ENCODE assay signal across 16 mouse cellular contexts in the genomic region with DNA sequence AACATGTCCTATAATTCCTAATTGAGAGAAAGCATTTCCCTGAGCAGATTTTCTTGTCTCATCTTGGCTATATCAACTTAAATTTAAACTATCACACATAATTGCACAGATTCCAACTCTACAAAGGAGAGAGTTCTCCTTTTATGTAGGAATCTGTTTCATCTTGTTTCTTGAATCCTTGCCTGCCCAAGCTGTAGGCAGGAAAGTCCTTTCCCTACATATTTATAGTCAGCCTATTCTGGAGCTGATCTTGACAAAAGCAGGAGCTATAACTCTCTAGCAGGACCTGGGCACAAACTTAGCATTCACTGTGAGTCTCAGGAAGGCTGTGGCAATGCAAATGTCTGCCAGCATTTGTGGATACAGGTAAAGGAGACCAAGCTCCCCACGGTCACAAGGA.
"Had no signal": no experiment of that assay in that cellular context is flagged by ENCODE, and none has a peak within 500 bp of the region (broad histone marks: within the 10 kb centered on the region; RNA-seq: fewer than 3 reads in every experiment).

No protein-coding gene starts in this region.

- H3K4me1 ChIP-seq: neural tube, embryonic 12.5 days; neural tube, embryonic 13.5 days; neural tube, embryonic 15.5 days; stomach, embryonic 15.5 days had no signal

- H3K4me3 ChIP-seq: neural tube, embryonic 12.5 days; neural tube, embryonic 13.5 days; neural tube, embryonic 15.5 days; stomach, embryonic 15.5 days had no signal

- DNase-seq: retina, postnatal 1 day; right cerebral cortex, adult 18-20 months; right cerebral cortex, postnatal 14 days; right cerebral cortex, postnatal 25 days; right cerebral cortex, postnatal 4 days; spleen, adult 18-20 months; thymus, adult 18-20 months; thymus, adult 2 months; thymus, postnatal 14 days; thymus, postnatal 25 days; thymus, postnatal 36 days; thymus, postnatal 4 days had no signal
